14 mouse cellular contexts compared by ENCODE assay signal in the genomic region with DNA sequence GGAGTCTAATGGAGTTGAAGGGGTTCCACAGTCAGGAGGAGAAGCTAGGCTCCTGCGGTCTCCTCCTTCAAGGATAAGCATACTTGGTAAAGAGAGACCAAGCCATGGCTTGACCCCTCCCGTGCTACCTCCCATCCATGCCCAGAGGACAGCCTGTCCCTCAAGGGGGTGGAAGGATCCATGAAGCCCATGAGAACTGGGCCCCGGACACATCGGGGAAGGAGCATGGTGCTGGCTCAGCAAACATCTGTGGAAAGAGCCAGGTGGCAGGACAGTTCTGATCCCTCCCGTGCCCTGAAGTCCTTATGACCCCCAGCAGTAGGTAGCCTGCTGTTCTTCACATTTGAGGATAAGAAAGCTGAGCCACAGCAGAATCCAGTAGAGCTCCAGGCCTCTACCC. TPM values are rescaled to one million over a fixed set of nuclear protein-coding genes. Genes with fewer than 3 reads are reported as not detected.
DNase-seq lines count a peak whose midpoint lies in the region; ATAC-seq and TF ChIP-seq lines count a peak whose summit lies in the region.
"Had no signal": no experiment of that assay in that cellular context is flagged by ENCODE, and none has a peak within 500 bp of the region (broad histone marks: within the 10 kb centered on the region; RNA-seq: fewer than 3 reads in every experiment).

No protein-coding gene starts in this region.

- no peaks in the 10 kb centered on the region for H3K36me3 ChIP-seq in heart, embryonic 11.5 days (ENCODE audit: control insufficient read depth, insufficient read depth, low read length)
- no peaks in the 10 kb centered on the region for H3K36me3 ChIP-seq in spleen, adult 2 months (ENCODE audit: control insufficient read depth, insufficient read depth, low read length)
- H3K36me3 ChIP-seq: forebrain, embryonic 10.5 days; forebrain, embryonic 15.5 days had no signal

- DNase-seq in heart, adult 11 months, result peak; percentile 92
- DNase-seq in heart, adult 9 months (ENCODE audit: low spot score in 2 of 2), result no peak
- no peak for DNase-seq in heart, postnatal 14 days
- no peak for DNase-seq in spleen, adult 2 months (ENCODE audit: low read depth in 1 of 2, low spot score in 2 of 2)
- no peak for DNase-seq in spleen, postnatal 14 days (ENCODE audit: low spot score in 2 of 2)
- DNase-seq: cerebellum, postnatal 14 days; gastrocnemius, postnatal 10 days; heart, postnatal 4 days had no signal

- H3K4me2 ChIP-seq in heart, embryonic 11.5 days, result no peak overlapping the region
- H3K4me2 ChIP-seq: forebrain, embryonic 15.5 days; hindbrain, embryonic 14.5 days had no signal

- H3K4me3 ChIP-seq in heart, embryonic 11.5 days (ENCODE audit: low read depth, low read length), result no peak overlapping the region
- no peak overlapping the region for H3K4me3 ChIP-seq in spleen, adult 2 months (ENCODE audit: extremely low read depth, insufficient read depth, insufficient read length)
- H3K4me3 ChIP-seq: forebrain, embryonic 10.5 days; forebrain, embryonic 15.5 days had no signal

- H3K27me3 ChIP-seq in heart, embryonic 11.5 days (ENCODE audit: control insufficient read depth, insufficient read depth, low read length), result peaks cover 4% of the 10 kb centered on the region; the same call in 1 of the 2 replicates
- no peaks in the 10 kb centered on the region for H3K27me3 ChIP-seq in spleen, adult 2 months (ENCODE audit: control insufficient read depth, insufficient read depth, low read length)
- H3K27me3 ChIP-seq: forebrain, embryonic 15.5 days had no signal

- H3K27ac ChIP-seq in heart, embryonic 11.5 days (ENCODE audit: low read depth, low read length), result 0 out of 2 replicates have a peak overlapping the region, but pooled peaks have one; percentile 16
- H3K27ac ChIP-seq in spleen, adult 2 months (ENCODE audit: insufficient read depth, low read length), result peak overlapping the region; percentile 55; the same call in 1 of the 2 replicates
- H3K27ac ChIP-seq: forebrain, embryonic 10.5 days; forebrain, embryonic 15.5 days; hindbrain, embryonic 14.5 days; hindbrain, postnatal 0 days had no signal

- TF ChIP-seq POLR2A in spleen, adult 2 months (IDR thresholded peaks at IDR 0.05; ENCODE audit: low read depth, low read length), result no peak

- no peaks in the 10 kb centered on the region for H3K9me3 ChIP-seq in heart, embryonic 11.5 days (replicated peaks; ENCODE audit: control insufficient read depth, low read length)
- H3K9me3 ChIP-seq: forebrain, embryonic 10.5 days; forebrain, embryonic 15.5 days had no signal

- no peak for TF ChIP-seq CTCF in spleen, adult 2 months (IDR thresholded peaks at IDR 0.05; ENCODE audit: extremely low read depth, insufficient read depth, insufficient read length, insufficient replicate concordance)

- 81% methylated on average over 5 of the region's 5 CpGs for WGBS in heart, embryonic 11.5 days (ENCODE audit: insufficient replicate concordance)
- WGBS in spleen, adult 2 months, result 85% methylated on average over 5 of the region's 5 CpGs

- no peak for ATAC-seq in heart, embryonic 11.5 days (replicated peaks; ENCODE audit: insufficient number of reproducible peaks, low FRiP score, low TSS enrichment)
- ATAC-seq: forebrain, embryonic 15.5 days; hindbrain, postnatal 0 days; intestine, embryonic 16.5 days had no signal

- H3K4me1 ChIP-seq in heart, embryonic 11.5 days (ENCODE audit: control insufficient read depth, insufficient read depth, low read length), result peaks cover 7% of the 10 kb centered on the region
- no peaks in the 10 kb centered on the region for H3K4me1 ChIP-seq in spleen, adult 2 months (ENCODE audit: control insufficient read depth, insufficient read depth, insufficient read length)

- H3K9ac ChIP-seq in heart, embryonic 11.5 days (ENCODE audit: low read depth, low read length), result no peak overlapping the region
- H3K9ac ChIP-seq: forebrain, embryonic 15.5 days; hindbrain, embryonic 14.5 days had no signal

- intact Hi-C loops in heart, postnatal 14 days (cut with DNase I), result loop anchor here (5.0 kb wide), 1 partner anchor 424 kb away; no protein-coding TSS in a partner anchor

RNA-seq across cellular contexts. Expression of a gene that starts 48.8 kb away (rescaled TPM):
- polyA plus RNA-seq in heart, embryonic 11.5 days (2014; fragmentation: Nextera tagmentation; extraction: Ambion mirVana), result 2.0 and 3.0 TPM in 2 replicates
- total RNA-seq in heart, postnatal 14 days (2021), result 10 to 100 TPM in 1 of 2 experiments, 1 to 10 TPM in 1; 8.9 to 12.3 TPM
- 7.9 and 14.5 TPM in 2 replicates for polyA plus RNA-seq in spleen, adult 2 months (2012; rRNA removed)
